Mouse (Mus musculus): Measurements from ENCODE around the gene Tcf19. TPM values are rescaled to one million over a fixed set of nuclear protein-coding genes. Genes with fewer than 3 reads are reported as not detected.

The Tcf19 gene
- polyA plus RNA-seq, 1 experiment from 2014 or later: 43.1 TPM

Other genes starting within 250 kb of the Tcf19 start
- 0.80 and 1.2 TPM in 2 replicates for gene H2-Q1, start 196.4 kb downstream of the Tcf19 start, polyA plus RNA-seq (2016; fragmentation: Nextera tagmentation; extraction: Ambion mirVana)
- gene H2-Q2, start 174.6 kb downstream of the Tcf19 start, polyA plus RNA-seq (2016; fragmentation: Nextera tagmentation; extraction: Ambion mirVana): 11.2 and 15.9 TPM in 2 replicates
- gene H2-Q4, start 137.2 kb downstream of the Tcf19 start, polyA plus RNA-seq (2016; fragmentation: Nextera tagmentation; extraction: Ambion mirVana): 1.8 and 2.1 TPM in 2 replicates
- 0.17 and 4.9 TPM in 2 replicates for gene H2-Q6, start 92.0 kb downstream of the Tcf19 start, polyA plus RNA-seq (2016; fragmentation: Nextera tagmentation; extraction: Ambion mirVana)
- 2.2 and 12.2 TPM in 2 replicates for gene H2-Q7, start 77.7 kb downstream of the Tcf19 start, polyA plus RNA-seq (2016; fragmentation: Nextera tagmentation; extraction: Ambion mirVana)
- 0.25 and 4.7 TPM in 2 replicates for gene H2-Q10, start 46.7 kb downstream of the Tcf19 start, polyA plus RNA-seq (2016; fragmentation: Nextera tagmentation; extraction: Ambion mirVana)
- gene Pou5f1, start 10.8 kb downstream of the Tcf19 start, polyA plus RNA-seq (2016; fragmentation: Nextera tagmentation; extraction: Ambion mirVana): 0.09 TPM in 1 of 2 replicates, not detected in the other
- 17.2 and 17.9 TPM in 2 replicates for gene Cchcr1, start 276 bp upstream of the Tcf19 start, polyA plus RNA-seq (2016; fragmentation: Nextera tagmentation; extraction: Ambion mirVana)
- gene Psors1c2, start 16.4 kb upstream of the Tcf19 start, polyA plus RNA-seq (2016; fragmentation: Nextera tagmentation; extraction: Ambion mirVana): 0.81 and 1.1 TPM in 2 replicates
- gene Cdsn, start 35.3 kb upstream of the Tcf19 start, polyA plus RNA-seq (2016; fragmentation: Nextera tagmentation; extraction: Ambion mirVana): 0.20 and 0.63 TPM in 2 replicates
- not detected in 2 replicates for gene 2300002M23Rik, start 50.6 kb upstream of the Tcf19 start, polyA plus RNA-seq (2016; fragmentation: Nextera tagmentation; extraction: Ambion mirVana)
- not detected in 2 replicates for gene Sfta2, start 84.7 kb upstream of the Tcf19 start, polyA plus RNA-seq (2016; fragmentation: Nextera tagmentation; extraction: Ambion mirVana)
- not detected in 2 replicates for gene Gm9573, start 109.8 kb upstream of the Tcf19 start, polyA plus RNA-seq (2016; fragmentation: Nextera tagmentation; extraction: Ambion mirVana)
- gene Mucl3, start 126.9 kb upstream of the Tcf19 start, polyA plus RNA-seq (2016; fragmentation: Nextera tagmentation; extraction: Ambion mirVana): 0.52 and 0.60 TPM in 2 replicates
- gene Vars2, start 150.8 kb upstream of the Tcf19 start, polyA plus RNA-seq (2016; fragmentation: Nextera tagmentation; extraction: Ambion mirVana): 17.5 and 18.6 TPM in 2 replicates
- 34.7 and 43.5 TPM in 2 replicates for gene Gtf2h4, start 156.9 kb upstream of the Tcf19 start, polyA plus RNA-seq (2016; fragmentation: Nextera tagmentation; extraction: Ambion mirVana)
- gene Ddr1, start 187.8 kb upstream of the Tcf19 start, polyA plus RNA-seq (2016; fragmentation: Nextera tagmentation; extraction: Ambion mirVana): 109 and 158 TPM in 2 replicates

All from heart, embryonic 10.5 days (tissue).